Mouse (Mus musculus) liver, embryonic 14.5 days (tissue): Measurements from ENCODE around the gene Krt77. TPM values are rescaled to one million over a fixed set of nuclear protein-coding genes. Genes with fewer than 3 reads are reported as not detected.

Experiments used
- ATAC-seq: fragments of 200-750 bp; cut with Nextera tagmentation; 2 replicates; pipeline ENCODE4 v1.8.0; 2017; ENCODE audit warnings: moderate number of reproducible peaks, mild to moderate bottlenecking, moderate library complexity; ENCODE audit not compliant: insufficient read depth
- DNase-seq, 3 experiments: peaks; one replicate each; pipeline ENCODE4 v3.0.0-alpha.2; 2012 to 2013; ENCODE audit warnings: low read depth in 3 of 3, low spot score in 3 of 3
- H3K27ac ChIP-seq: fragments of 300-500 bp; sonication (generic); 2 replicates; pipeline ENCODE4 v1.5.1; 2014; ENCODE audit warnings: moderate library complexity, mild to moderate bottlenecking, control low read depth, inconsistent platforms
- H3K27me3 ChIP-seq: fragments of 300-500 bp; sonication (generic); 2 replicates; pipeline ENCODE4 v1.6.1; 2014; ENCODE audit warnings: mild to moderate bottlenecking, low read length, moderate library complexity; ENCODE audit not compliant: control insufficient read depth, insufficient read depth
- H3K36me3 ChIP-seq: fragments of 300-500 bp; sonication (generic); replicated peaks from 2 replicates; pipeline ENCODE4 v1.6.1; 2014; ENCODE audit warnings: low read depth; ENCODE audit not compliant: control insufficient read depth, insufficient read depth
- H3K4me1 ChIP-seq, 2 experiments: fragments of 200-500 bp in 1 of 2; fragments of 300-500 bp in 1 of 2; sonication (generic) in 1 of 2; replicated peaks; 2 replicates each; pipeline ENCODE4 v1.6.1; 2012 to 2014; ENCODE audit warnings: antibody characterized with exemption in 1 of 2, inconsistent platforms in 1 of 2, low read length in 1 of 2; ENCODE audit not compliant: control insufficient read depth in 2 of 2, insufficient read depth in 2 of 2
- H3K4me2 ChIP-seq: fragments of 300-500 bp; sonication (generic); 2 replicates; pipeline ENCODE4 v1.6.1; 2014; ENCODE audit warnings: low read depth, mild to moderate bottlenecking, control low read depth, moderate library complexity
- H3K4me3 ChIP-seq, 2 experiments: fragments of 200-500 bp in 1 of 2; fragments of 300-500 bp in 1 of 2; sonication (generic) in 1 of 2; 2 replicates each; pipeline ENCODE4 v1.5.1; 2012 to 2014; ENCODE audit warnings: low read depth in 2 of 2, low read length in 2 of 2, mild to moderate bottlenecking in 2 of 2, control low read depth in 1 of 2, inconsistent platforms in 1 of 2, moderate library complexity in 1 of 2; ENCODE audit not compliant: insufficient read depth in 1 of 2
- H3K9ac ChIP-seq: fragments of 300-500 bp; sonication (generic); replicated peaks from 2 replicates; pipeline ENCODE4 v1.6.1; 2014; ENCODE audit warnings: mild to moderate bottlenecking, control low read depth, moderate library complexity
- H3K9me3 ChIP-seq: fragments of 300-500 bp; sonication (generic); 2 replicates; pipeline ENCODE4 v1.6.1; 2016; ENCODE audit warnings: low read length, mixed read lengths; ENCODE audit not compliant: control insufficient read depth
- CTCF ChIP-seq: IDR thresholded peaks from 2 replicates; pipeline ENCODE4 v1.5.1; 2016; ENCODE audit warnings: antibody characterized with exemption, low read depth, control low read depth
- EP300 ChIP-seq: IDR thresholded peaks from 2 replicates; pipeline ENCODE4 v1.6.1; 2016; ENCODE audit warnings: antibody characterized with exemption, low read depth
- WGBS: fragments of 180-500 bp; shearing (Covaris S2); extraction: QIAGEN DNeasy Blood & Tissue Kit; methylation state at CpG from one replicate; pipeline ENCODE4 v1.1.7; 2014; ENCODE audit not compliant: insufficient replicate concordance; 5-methylcytosine and 5-hydroxymethylcytosine counted together
- polyA plus RNA-seq, 2 experiments: library from polyadenylated mRNA; depleted of rRNA in 1 of 2; stranded (reverse) in 1 of 2; unstranded in 1 of 2; fragments of >200 nt; fragmentation: Nextera tagmentation in 1 of 2; extraction: Ambion mirVana in 1 of 2; gene quantifications; 2 replicates each; pipeline versions ENCODE4 v1.2.1 to v1.2.3; 2012 to 2014

The Krt77 gene
- polyA plus RNA-seq, 2 experiments: 0.01 TPM; not detected in 1

GRCm38 (mm10) chr15:101892820-101893219 is 23.3 kb upstream of the Krt77 start, which contains the start of gene Krt76:
TSS of gene Krt76 (minus strand) at chr15:101892920.
- H3K9ac ChIP-seq: no peak within 1 kb of the TSS
- WGBS: 39% methylated on average over 4 of the region's 4 CpGs
- DNase-seq (no peak), ATAC-seq (no peak)
- H3K36me3 ChIP-seq: no peaks in the 10 kb centered on the region
- no peak within 1 kb of the TSS for H3K4me3 ChIP-seq
- H3K4me1 ChIP-seq: no peaks in the 10 kb centered on the region
- no peaks in the 10 kb centered on the region for H3K9me3 ChIP-seq
- no peak for TF ChIP-seq EP300
- TF ChIP-seq CTCF: no peak
- H3K27ac ChIP-seq: no peak within 1 kb of the TSS
- H3K4me2 ChIP-seq: no peak within 1 kb of the TSS
- H3K27me3 ChIP-seq: no peaks in the 10 kb centered on the region

GRCm38 (mm10) chr15:101879776-101880175 is 10.3 kb upstream of the Krt77 start:
- 29% methylated on average over 10 of the region's 11 CpGs for WGBS
- no peak overlapping the region for H3K4me2 ChIP-seq
- DNase-seq (no peak), ATAC-seq (no peak)
- no peak overlapping the region for H3K4me3 ChIP-seq
- H3K36me3 ChIP-seq: no peaks in the 10 kb centered on the region
- no peak for TF ChIP-seq CTCF
- TF ChIP-seq EP300: no peak
- no peaks in the 10 kb centered on the region for H3K4me1 ChIP-seq
- H3K27me3 ChIP-seq: no peaks in the 10 kb centered on the region
- H3K9me3 ChIP-seq: no peaks in the 10 kb centered on the region
- no peak overlapping the region for H3K9ac ChIP-seq
- no peak overlapping the region for H3K27ac ChIP-seq

- no peak for ATAC-seq
- H3K4me2 ChIP-seq: no peak overlapping the region
- no peak overlapping the region for H3K4me3 ChIP-seq
- WGBS: 29% methylated on average over 2 of the region's 2 CpGs
- TF ChIP-seq CTCF (no peak), EP300 (no peak)
- H3K9ac ChIP-seq: no peak overlapping the region
- no peaks in the 10 kb centered on the region for H3K36me3 ChIP-seq
- H3K27me3 ChIP-seq: no peaks in the 10 kb centered on the region
- H3K27ac ChIP-seq: no peak overlapping the region
- DNase-seq: no peak
- no peaks in the 10 kb centered on the region for H3K9me3 ChIP-seq
- no peaks in the 10 kb centered on the region for H3K4me1 ChIP-seq
Observed at GRCm38 (mm10) chr15:101878041-101878440, 8.5 kb upstream of the Krt77 start.

GRCm38 (mm10) chr15:101874383-101874782 is 4.9 kb upstream of the Krt77 start:
- DNase-seq (no peak), ATAC-seq (no peak)
- no peaks in the 10 kb centered on the region for H3K4me1 ChIP-seq
- TF ChIP-seq CTCF: no peak
- H3K9ac ChIP-seq: no peak overlapping the region
- no peak overlapping the region for H3K4me2 ChIP-seq
- H3K27me3 ChIP-seq: no peaks in the 10 kb centered on the region
- H3K9me3 ChIP-seq: no peaks in the 10 kb centered on the region
- H3K4me3 ChIP-seq: no peak overlapping the region
- H3K36me3 ChIP-seq: no peaks in the 10 kb centered on the region
- H3K27ac ChIP-seq: no peak overlapping the region
- WGBS: 45% methylated on average over 1 of the region's 1 CpGs

GRCm38 (mm10) chr15:101873231-101873630 is 3.7 kb upstream of the Krt77 start:
- Histone ChIP-seq H3K4me1 (no peaks in the 10 kb centered on the region), H3K9me3 (no peaks in the 10 kb centered on the region), H3K27ac (no peak overlapping the region), H3K4me3 (no peak overlapping the region), H3K9ac (no peak overlapping the region), H3K4me2 (no peak overlapping the region), H3K36me3 (no peaks in the 10 kb centered on the region), H3K27me3 (no peaks in the 10 kb centered on the region)
- ATAC-seq (no peak), DNase-seq (no peak)
- TF ChIP-seq CTCF (no peak), EP300 (no peak)
- WGBS: 57% methylated on average over 4 of the region's 4 CpGs
